Mouse (Mus musculus): ENCODE results near the gene Iqcd.

GRCm38 (mm10) chr5:120652915-120653701 is 64.3 kb downstream of the Iqcd start:
- TF ChIP-seq CTCF (IDR thresholded peaks at IDR 0.05; ENCODE audit: low read depth, low read length) (no peak), POLR2A (IDR thresholded peaks at IDR 0.05; ENCODE audit: borderline replicate concordance, low read depth, low read length) (no peak)
